Mouse (Mus musculus): ENCODE results near the gene Dnajc1. TPM values are rescaled to one million over a fixed set of nuclear protein-coding genes. Genes with fewer than 3 reads are reported as not detected.

Dnajc1 gene
- polyA plus RNA-seq, 1 experiment from 2014 or later, result 45.3 TPM

GRCm38 (mm10) chr2:18188367-18188766 lies 204.3 kb downstream of the Dnajc1 start:
- 89% methylated on average over 2 of the region's 2 CpGs for WGBS
- Histone ChIP-seq H3K9me3 (replicated peaks) (no peaks in the 10 kb centered on the region), H3K4me1 (no peaks in the 10 kb centered on the region), H3K4me2 (replicated peaks) (no peak overlapping the region), H3K9ac (no peak overlapping the region), H3K36me3 (peaks cover 26% of the 10 kb centered on the region), H3K27ac (replicated peaks) (no peak overlapping the region), H3K4me3 (replicated peaks) (no peak overlapping the region), H3K27me3 (no peaks in the 10 kb centered on the region)
- no peak for ATAC-seq (ENCODE audit: insufficient number of reproducible peaks, low FRiP score, low TSS enrichment, low read depth)

- no peak overlapping the region for H3K27ac ChIP-seq (replicated peaks)
- H3K9me3 ChIP-seq (replicated peaks), result no peaks in the 10 kb centered on the region
- ATAC-seq (ENCODE audit: insufficient number of reproducible peaks, low FRiP score, low TSS enrichment, low read depth), result no peak
- peaks cover 22% of the 10 kb centered on the region for H3K36me3 ChIP-seq
- H3K9ac ChIP-seq, result no peak overlapping the region
- no peak overlapping the region for H3K4me3 ChIP-seq (replicated peaks)
- H3K4me1 ChIP-seq, result no peaks in the 10 kb centered on the region
- no peaks in the 10 kb centered on the region for H3K27me3 ChIP-seq
- H3K4me2 ChIP-seq (replicated peaks), result no peak overlapping the region
Measured at GRCm38 (mm10) chr2:18183079-18183478, 209.6 kb downstream of the Dnajc1 start.

GRCm38 (mm10) chr2:18181631-18182030 lies 211.0 kb downstream of the Dnajc1 start:
- Histone ChIP-seq H3K9me3 (replicated peaks) (no peaks in the 10 kb centered on the region), H3K4me1 (no peaks in the 10 kb centered on the region), H3K4me3 (replicated peaks) (no peak overlapping the region), H3K9ac (no peak overlapping the region), H3K27ac (replicated peaks) (no peak overlapping the region), H3K27me3 (no peaks in the 10 kb centered on the region), H3K4me2 (replicated peaks) (no peak overlapping the region), H3K36me3 (peaks cover 26% of the 10 kb centered on the region)
- ATAC-seq (ENCODE audit: insufficient number of reproducible peaks, low FRiP score, low TSS enrichment, low read depth), result no peak
- 84% methylated on average over 3 of the region's 3 CpGs for WGBS

- Histone ChIP-seq H3K27me3 (no peaks in the 10 kb centered on the region), H3K36me3 (peaks cover 27% of the 10 kb centered on the region), H3K9me3 (replicated peaks) (no peaks in the 10 kb centered on the region), H3K27ac (replicated peaks) (no peak overlapping the region), H3K9ac (no peak overlapping the region), H3K4me1 (no peaks in the 10 kb centered on the region), H3K4me2 (replicated peaks) (no peak overlapping the region), H3K4me3 (replicated peaks) (no peak overlapping the region)
- 94% methylated on average over 5 of the region's 5 CpGs for WGBS
- no peak for ATAC-seq (ENCODE audit: insufficient number of reproducible peaks, low FRiP score, low TSS enrichment, low read depth)
Measured at GRCm38 (mm10) chr2:18180323-18180722, 212.3 kb downstream of the Dnajc1 start.

- Histone ChIP-seq H3K27me3 (no peaks in the 10 kb centered on the region), H3K27ac (replicated peaks) (no peak overlapping the region), H3K9me3 (replicated peaks) (no peaks in the 10 kb centered on the region), H3K36me3 (peaks cover 24% of the 10 kb centered on the region), H3K9ac (no peak overlapping the region), H3K4me3 (replicated peaks) (no peak overlapping the region), H3K4me2 (replicated peaks) (no peak overlapping the region), H3K4me1 (no peaks in the 10 kb centered on the region)
- ATAC-seq (ENCODE audit: insufficient number of reproducible peaks, low FRiP score, low TSS enrichment, low read depth), result no peak
- WGBS, result 85% methylated on average over 3 of the region's 3 CpGs
Measured at GRCm38 (mm10) chr2:18176235-18176634, 216.4 kb downstream of the Dnajc1 start.

- no peak overlapping the region for H3K9ac ChIP-seq
- no peaks in the 10 kb centered on the region for H3K4me1 ChIP-seq
- no peaks in the 10 kb centered on the region for H3K9me3 ChIP-seq (replicated peaks)
- H3K36me3 ChIP-seq, result peaks cover 24% of the 10 kb centered on the region
- no peak overlapping the region for H3K4me3 ChIP-seq (replicated peaks)
- no peaks in the 10 kb centered on the region for H3K27me3 ChIP-seq
- ATAC-seq (ENCODE audit: insufficient number of reproducible peaks, low FRiP score, low TSS enrichment, low read depth), result no peak
- 46% methylated on average over 1 of the region's 1 CpGs for WGBS
- no peak overlapping the region for H3K27ac ChIP-seq (replicated peaks)
- H3K4me2 ChIP-seq (replicated peaks), result no peak overlapping the region
Measured at GRCm38 (mm10) chr2:18175234-18175633, 217.4 kb downstream of the Dnajc1 start.

GRCm38 (mm10) chr2:18169174-18169948 lies 223.3 kb downstream of the Dnajc1 start:
- Histone ChIP-seq H3K36me3 (peaks cover under 1% of the 10 kb centered on the region; the same call in 1 of the 2 replicates), H3K4me3 (replicated peaks) (no peak overlapping the region), H3K27me3 (no peaks in the 10 kb centered on the region), H3K4me1 (no peaks in the 10 kb centered on the region), H3K9me3 (replicated peaks) (no peaks in the 10 kb centered on the region), H3K4me2 (replicated peaks) (no peak overlapping the region), H3K9ac (no peak overlapping the region), H3K27ac (replicated peaks) (no peak overlapping the region)
- WGBS, result 77% methylated on average over 1 of the region's 1 CpGs
- no peak for ATAC-seq (ENCODE audit: insufficient number of reproducible peaks, low FRiP score, low TSS enrichment, low read depth)

GRCm38 (mm10) chr2:18165511-18165910 lies 227.1 kb downstream of the Dnajc1 start:
- Histone ChIP-seq H3K4me2 (replicated peaks) (no peak overlapping the region), H3K9ac (no peak overlapping the region), H3K27ac (replicated peaks) (no peak overlapping the region), H3K4me3 (replicated peaks) (no peak overlapping the region), H3K36me3 (peaks cover 13% of the 10 kb centered on the region), H3K4me1 (no peaks in the 10 kb centered on the region), H3K9me3 (replicated peaks) (no peaks in the 10 kb centered on the region), H3K27me3 (no peaks in the 10 kb centered on the region)
- 85% methylated on average over 2 of the region's 2 CpGs for WGBS
- ATAC-seq (ENCODE audit: insufficient number of reproducible peaks, low FRiP score, low TSS enrichment, low read depth), result no peak

GRCm38 (mm10) chr2:18160992-18161391 lies 231.6 kb downstream of the Dnajc1 start:
- WGBS, result 66% methylated on average over 5 of the region's 5 CpGs
- no peak overlapping the region for H3K27ac ChIP-seq (replicated peaks)
- H3K4me1 ChIP-seq, result no peaks in the 10 kb centered on the region
- no peak for ATAC-seq (ENCODE audit: insufficient number of reproducible peaks, low FRiP score, low TSS enrichment, low read depth)
- H3K36me3 ChIP-seq, result peaks cover 17% of the 10 kb centered on the region
- H3K9me3 ChIP-seq (replicated peaks), result no peaks in the 10 kb centered on the region
- no peak overlapping the region for H3K4me2 ChIP-seq (replicated peaks)
- H3K4me3 ChIP-seq (replicated peaks), result no peak overlapping the region
- H3K9ac ChIP-seq, result no peak overlapping the region
- H3K27me3 ChIP-seq, result no peaks in the 10 kb centered on the region

- Histone ChIP-seq H3K36me3 (peaks cover 30% of the 10 kb centered on the region), H3K27me3 (no peaks in the 10 kb centered on the region), H3K9ac (no peak overlapping the region), H3K27ac (replicated peaks) (no peak overlapping the region), H3K4me3 (replicated peaks) (no peak overlapping the region), H3K4me2 (replicated peaks) (no peak overlapping the region), H3K4me1 (no peaks in the 10 kb centered on the region), H3K9me3 (replicated peaks) (no peaks in the 10 kb centered on the region)
- ATAC-seq (ENCODE audit: insufficient number of reproducible peaks, low FRiP score, low TSS enrichment, low read depth), result no peak
- WGBS, result 71% methylated on average over 3 of the region's 3 CpGs
Measured at GRCm38 (mm10) chr2:18159426-18159825, 233.2 kb downstream of the Dnajc1 start.

- Histone ChIP-seq H3K36me3 (peaks cover 26% of the 10 kb centered on the region), H3K9ac (no peak overlapping the region), H3K4me3 (replicated peaks) (no peak overlapping the region), H3K27me3 (no peaks in the 10 kb centered on the region), H3K27ac (replicated peaks) (no peak overlapping the region), H3K4me2 (replicated peaks) (no peak overlapping the region), H3K9me3 (replicated peaks) (no peaks in the 10 kb centered on the region), H3K4me1 (no peaks in the 10 kb centered on the region)
- 93% methylated on average over 3 of the region's 3 CpGs for WGBS
- no peak for ATAC-seq (ENCODE audit: insufficient number of reproducible peaks, low FRiP score, low TSS enrichment, low read depth)
Measured at GRCm38 (mm10) chr2:18156131-18156530, 236.5 kb downstream of the Dnajc1 start.

Data from embryonic facial prominence, embryonic 15.5 days (tissue).